Mouse (Mus musculus): ENCODE data around the gene Gm20498. TPM values are rescaled to one million over a fixed set of nuclear protein-coding genes. Genes with fewer than 3 reads are reported as not detected.

Gene Gm20498
- total and polyA plus RNA-seq, 3 experiments = 41.5 to 46.2 TPM; not detected in 1

GRCm38 (mm10) chr12:81567931-81568330, 35.2 kb upstream of the Gm20498 start (continued):
- TF ChIP-seq BHLHE40 (IDR thresholded peaks at IDR 0.05; ENCODE audit: borderline replicate concordance, low read depth, low read length) (no peak), CHD2 (IDR thresholded peaks at IDR 0.05; ENCODE audit: low read length) (no peak), ZKSCAN1 (IDR thresholded peaks at IDR 0.05; ENCODE audit: low read depth, low read length) (no peak), JUND (IDR thresholded peaks at IDR 0.05; ENCODE audit: low read depth, low read length) (no peak), KAT2A (conservative IDR thresholded peaks at IDR 0.05; ENCODE audit: low read depth, low read length) (no peak), TBP (IDR thresholded peaks at IDR 0.05; ENCODE audit: low read depth, low read length) (no peak), MYC (IDR thresholded peaks at IDR 0.05; ENCODE audit: low read depth, low read length) (no peak), ZC3H11A (IDR thresholded peaks at IDR 0.05; ENCODE audit: low read depth, low read length) (no peak), MXI1 (IDR thresholded peaks at IDR 0.05; ENCODE audit: low read depth, low read length) (no peak), ZNF384 (IDR thresholded peaks at IDR 0.05; ENCODE audit: low read depth, low read length) (no peak), ZMIZ1 (IDR thresholded peaks at IDR 0.05; ENCODE audit: low read depth, low read length) (no peak), CHD1 (IDR thresholded peaks at IDR 0.05; ENCODE audit: low read depth, low read length) (no peak), RCOR1 (IDR thresholded peaks at IDR 0.05; ENCODE audit: low read depth, low read length) (no peak)

- peaks cover 0 to 7% of the 10 kb centered on the region in 2 experiments; a peak in 2 of 4 replicates for H3K36me3 ChIP-seq (ENCODE audit: control insufficient read depth in 1 of 2, insufficient read depth in 2 of 2, low read length in 2 of 2)
- no peak overlapping the region for H3K9ac ChIP-seq (ENCODE audit: control insufficient read depth, low read depth, low read length, poor library complexity, severe bottlenecking)
- 0 out of 4 replicates have a peak, but pooled peaks cover 0 to 5% of the 10 kb centered on the region in 2 experiments for H3K4me1 ChIP-seq (ENCODE audit: control insufficient read depth in 1 of 2, insufficient read depth in 2 of 2, low read length in 2 of 2)
- H3K79me2 ChIP-seq (ENCODE audit: control insufficient read depth, insufficient read depth, low read length, poor library complexity) = no peaks in the 10 kb centered on the region
- H3K4me3 ChIP-seq (ENCODE audit: control insufficient read depth in 1 of 2, insufficient read depth in 1 of 2, low read depth in 2 of 2, low read length in 2 of 2) = no peak overlapping the region
- no peak for DNase-seq (ENCODE audit: low read depth, low spot score)
- no peaks in the 10 kb centered on the region for H3K9me3 ChIP-seq (replicated peaks; ENCODE audit: insufficient read depth, low read length)
- no peak for TF ChIP-seq MYB (IDR thresholded peaks at IDR 0.05; ENCODE audit: low read depth, low read length)
- no peak for TF ChIP-seq TBP (IDR thresholded peaks at IDR 0.05; ENCODE audit: low read depth, low read length)
- no peak for TF ChIP-seq SMC3 (IDR thresholded peaks at IDR 0.05; ENCODE audit: low read depth, low read length)
- TF ChIP-seq JUND (IDR thresholded peaks at IDR 0.05; ENCODE audit: low read depth, low read length) = no peak
- no peak for TF ChIP-seq BHLHE40 (IDR thresholded peaks at IDR 0.05; ENCODE audit: borderline replicate concordance, low read depth, low read length)
- TF ChIP-seq MYC (IDR thresholded peaks at IDR 0.05; ENCODE audit: low read depth, low read length) = no peak
- no peak for TF ChIP-seq POLR2A (IDR thresholded peaks at IDR 0.05; ENCODE audit: control insufficient read depth in 1 of 2, insufficient read depth in 1 of 2, low read depth in 1 of 2, low read length in 2 of 2, poor library complexity in 1 of 2)
- TF ChIP-seq CHD2 (IDR thresholded peaks at IDR 0.05; ENCODE audit: low read length) = no peak
- TF ChIP-seq KAT2A (conservative IDR thresholded peaks at IDR 0.05; ENCODE audit: low read depth, low read length) = no peak
- TF ChIP-seq SIN3A (IDR thresholded peaks at IDR 0.05; ENCODE audit: low read length) = no peak
- TF ChIP-seq POLR2AphosphoS5 (IDR thresholded peaks at IDR 0.05; ENCODE audit: borderline replicate concordance, low read depth, low read length) = no peak
- no peak for TF ChIP-seq USF2 (IDR thresholded peaks at IDR 0.05; ENCODE audit: borderline replicate concordance in 1 of 2, insufficient read depth in 1 of 2, low read depth in 1 of 2, low read length in 2 of 2)
- no peak for TF ChIP-seq TAL1 (IDR thresholded peaks at IDR 0.05; ENCODE audit: low read length)
- TF ChIP-seq GABPA (IDR thresholded peaks at IDR 0.05; ENCODE audit: low read depth, low read length) = no peak
- no peak for TF ChIP-seq HCFC1 (IDR thresholded peaks at IDR 0.05; ENCODE audit: low read depth, low read length)
- TF ChIP-seq EP300 (IDR thresholded peaks at IDR 0.05; ENCODE audit: low read depth in 1 of 2, low read length in 2 of 2) = no peak
- no peak overlapping the region for H3K27ac ChIP-seq (ENCODE audit: control insufficient read depth, low read depth, low read length)
- H3K27me3 ChIP-seq (ENCODE audit: control insufficient read depth in 1 of 2, insufficient read depth in 2 of 2, low read length in 2 of 2) = no peaks in the 10 kb centered on the region
These were observed 31.5 kb upstream of the Gm20498 start for GRCm38 (mm10) chr12:81564173-81564572.
